Mouse (Mus musculus): ENCODE measurements around the gene Inca1. TPM values are rescaled to one million over a fixed set of nuclear protein-coding genes. Genes with fewer than 3 reads are reported as not detected.

Gene Inca1
- total and polyA plus RNA-seq, 2 experiments from 2014 or later = 0.94 to 2.3 TPM

DNA sequence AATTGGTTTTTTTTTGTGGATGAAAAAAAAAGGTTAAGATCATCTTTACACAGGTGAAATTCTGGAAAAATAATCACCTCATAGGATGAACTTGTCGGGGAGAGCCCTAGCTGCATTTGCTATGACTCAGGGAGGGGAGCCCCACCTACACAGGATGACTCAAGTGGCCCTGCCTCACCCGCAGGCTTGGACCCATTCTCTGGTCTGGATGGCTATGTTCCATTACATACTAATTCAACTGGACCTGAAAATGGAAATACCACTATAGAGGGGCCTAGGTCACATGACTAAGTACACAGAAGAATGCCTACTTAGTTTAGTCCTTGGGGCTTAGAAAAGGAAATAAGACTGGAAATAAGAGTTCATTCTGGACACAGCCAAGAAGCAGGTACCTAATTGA, 48.6 kb downstream of the Inca1 start:
- no peak for ATAC-seq
- Histone ChIP-seq H3K27me3 (ENCODE audit: insufficient read depth, low read length) (no peaks in the 10 kb centered on the region), H3K4me2 (ENCODE audit: low read depth, low read length) (no peak overlapping the region), H3K9me3 (ENCODE audit: low read length) (no peaks in the 10 kb centered on the region), H3K9ac (replicated peaks; ENCODE audit: low read length) (no peak overlapping the region), H3K27ac (no peak overlapping the region), H3K4me3 (ENCODE audit: low read length) (no peak overlapping the region), H3K4me1 (ENCODE audit: insufficient read depth, low read length) (peaks cover 15% of the 10 kb centered on the region), H3K36me3 (ENCODE audit: insufficient read depth, low read length) (peaks cover 28% of the 10 kb centered on the region)
- TF ChIP-seq CTCF (IDR thresholded peaks at IDR 0.05; ENCODE audit: low read depth) = no peak
- no peak for DNase-seq (ENCODE audit: low spot score)
- 86% methylated on average over 2 of the region's 2 CpGs for WGBS

DNA sequence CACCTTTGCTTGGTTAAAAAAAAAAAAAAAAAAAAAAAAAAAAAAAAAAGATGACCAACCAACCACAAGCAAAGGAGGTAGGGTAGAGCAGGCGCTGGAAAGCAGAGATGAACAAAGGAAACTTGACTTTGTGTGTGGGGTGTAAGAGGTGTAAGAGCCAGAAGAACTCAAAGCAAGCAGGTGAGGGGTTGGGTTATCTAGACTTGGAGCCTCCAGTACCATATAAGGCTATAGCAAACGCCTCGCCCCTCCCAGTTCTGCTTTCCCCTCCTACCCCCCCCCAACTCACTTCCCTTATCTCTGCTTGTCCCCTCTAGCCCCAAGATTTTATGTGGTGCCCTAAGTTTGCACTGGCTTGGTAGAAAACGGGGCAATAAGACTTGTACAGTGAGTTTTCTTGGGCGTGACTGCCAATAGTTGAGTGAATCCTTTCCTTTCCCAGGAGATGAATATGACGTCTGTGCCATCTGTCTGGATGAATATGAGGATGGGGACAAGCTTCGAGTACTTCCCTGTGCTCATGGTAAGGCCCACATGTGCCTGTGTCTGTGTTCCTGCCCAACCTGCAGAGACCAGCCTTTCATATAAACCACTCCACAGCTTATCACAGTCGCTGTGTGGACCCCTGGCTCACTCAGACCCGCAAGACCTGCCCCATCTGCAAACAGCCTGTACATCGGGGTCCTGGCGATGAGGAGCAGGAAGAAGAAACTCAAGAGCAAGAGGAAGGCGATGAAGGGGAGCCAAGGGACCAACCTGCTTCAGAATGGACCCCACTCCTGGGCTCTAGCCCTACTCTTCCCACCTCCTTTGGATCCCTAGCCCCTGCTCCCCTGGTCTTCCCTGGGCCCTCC, 49.4 kb downstream of the Inca1 start:
- H3K9ac ChIP-seq (replicated peaks; ENCODE audit: low read length) = no peak overlapping the region
- no peak for DNase-seq (ENCODE audit: low spot score)
- 76% methylated on average over 12 of the region's 12 CpGs for WGBS
- no peaks in the 10 kb centered on the region for H3K27me3 ChIP-seq (ENCODE audit: insufficient read depth, low read length)
- H3K9me3 ChIP-seq (ENCODE audit: low read length) = no peaks in the 10 kb centered on the region
- H3K4me1 ChIP-seq (ENCODE audit: insufficient read depth, low read length) = peaks cover 19% of the 10 kb centered on the region
- no peak overlapping the region for H3K4me3 ChIP-seq (ENCODE audit: low read length)
- no peak for ATAC-seq
- TF ChIP-seq CTCF (IDR thresholded peaks at IDR 0.05; ENCODE audit: low read depth) = no peak
- peaks cover 28% of the 10 kb centered on the region for H3K36me3 ChIP-seq (ENCODE audit: insufficient read depth, low read length)
- H3K27ac ChIP-seq = no peak overlapping the region
- H3K4me2 ChIP-seq (ENCODE audit: low read depth, low read length) = no peak overlapping the region

DNA sequence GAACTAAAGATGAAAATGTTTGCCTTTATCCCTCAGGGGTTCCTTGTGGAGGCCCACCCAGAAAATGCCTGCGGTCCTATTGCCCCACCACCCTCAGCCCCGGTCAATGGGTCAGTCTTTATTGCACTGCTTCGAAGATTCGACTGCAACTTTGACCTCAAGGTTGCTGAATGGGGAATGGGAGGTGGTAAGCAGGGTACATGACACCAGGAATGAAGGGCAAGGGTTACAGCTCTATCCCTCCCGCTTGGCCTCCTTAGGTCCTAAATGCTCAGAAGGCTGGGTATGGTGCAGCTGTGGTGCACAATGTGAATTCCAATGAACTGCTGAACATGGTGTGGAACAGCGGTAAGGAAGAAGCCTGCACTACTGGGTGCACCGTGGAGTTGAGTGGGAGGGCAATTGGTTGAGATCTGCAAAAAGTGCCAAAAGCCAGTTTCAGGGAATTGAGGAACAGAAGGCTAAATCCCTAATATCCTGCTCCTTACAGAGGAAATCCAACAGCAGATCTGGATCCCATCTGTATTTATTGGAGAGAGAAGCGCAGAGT, 50.7 kb downstream of the Inca1 start:
- no peak overlapping the region for H3K9ac ChIP-seq (replicated peaks; ENCODE audit: low read length)
- TF ChIP-seq CTCF (IDR thresholded peaks at IDR 0.05; ENCODE audit: low read depth) = no peak
- peaks cover 19% of the 10 kb centered on the region for H3K4me1 ChIP-seq (ENCODE audit: insufficient read depth, low read length)
- no peak overlapping the region for H3K27ac ChIP-seq
- H3K36me3 ChIP-seq (ENCODE audit: insufficient read depth, low read length) = peaks cover 38% of the 10 kb centered on the region
- H3K4me3 ChIP-seq (ENCODE audit: low read length) = no peak overlapping the region
- no peaks in the 10 kb centered on the region for H3K9me3 ChIP-seq (ENCODE audit: low read length)
- ATAC-seq = no peak
- no peak overlapping the region for H3K4me2 ChIP-seq (ENCODE audit: low read depth, low read length)
- WGBS = 89% methylated on average over 8 of the region's 8 CpGs
- H3K27me3 ChIP-seq (ENCODE audit: insufficient read depth, low read length) = no peaks in the 10 kb centered on the region
- DNase-seq (ENCODE audit: low spot score) = no peak

DNA sequence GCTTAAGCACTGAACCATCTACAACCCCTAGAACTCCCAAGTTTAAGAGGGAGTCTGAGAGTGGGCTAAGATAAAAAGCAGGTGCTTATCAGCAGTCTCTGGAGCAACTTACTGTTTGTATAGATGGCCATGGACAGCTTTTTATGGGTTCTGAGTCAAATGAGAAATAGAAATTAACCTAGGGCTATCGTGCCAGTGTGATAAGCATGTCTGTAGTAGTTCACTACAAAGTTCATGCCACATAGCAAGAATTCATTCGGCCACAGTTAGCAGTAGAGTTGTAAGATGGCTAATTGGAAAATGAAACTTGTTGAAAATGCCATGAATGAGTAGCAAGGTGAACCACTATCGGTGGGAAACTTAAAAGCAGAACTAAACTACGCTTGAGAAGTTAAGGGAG, 51.4 kb downstream of the Inca1 start:
- H3K9ac ChIP-seq (replicated peaks; ENCODE audit: low read length) = peak overlapping the region; percentile 73
- peak overlapping the region; percentile 76 for H3K4me3 ChIP-seq (ENCODE audit: low read length)
- no peak for ATAC-seq
- peaks cover 19% of the 10 kb centered on the region for H3K4me1 ChIP-seq (ENCODE audit: insufficient read depth, low read length)
- 86% methylated on average over 4 of the region's 4 CpGs for WGBS
- H3K36me3 ChIP-seq (ENCODE audit: insufficient read depth, low read length) = peaks cover 38% of the 10 kb centered on the region
- H3K27ac ChIP-seq = no peak overlapping the region
- no peak for TF ChIP-seq CTCF (IDR thresholded peaks at IDR 0.05; ENCODE audit: low read depth)
- no peaks in the 10 kb centered on the region for H3K27me3 ChIP-seq (ENCODE audit: insufficient read depth, low read length)
- no peaks in the 10 kb centered on the region for H3K9me3 ChIP-seq (ENCODE audit: low read length)
- peak overlapping the region; percentile 99 for H3K4me2 ChIP-seq (ENCODE audit: low read depth, low read length)
- no peak for DNase-seq (ENCODE audit: low spot score)

DNA sequence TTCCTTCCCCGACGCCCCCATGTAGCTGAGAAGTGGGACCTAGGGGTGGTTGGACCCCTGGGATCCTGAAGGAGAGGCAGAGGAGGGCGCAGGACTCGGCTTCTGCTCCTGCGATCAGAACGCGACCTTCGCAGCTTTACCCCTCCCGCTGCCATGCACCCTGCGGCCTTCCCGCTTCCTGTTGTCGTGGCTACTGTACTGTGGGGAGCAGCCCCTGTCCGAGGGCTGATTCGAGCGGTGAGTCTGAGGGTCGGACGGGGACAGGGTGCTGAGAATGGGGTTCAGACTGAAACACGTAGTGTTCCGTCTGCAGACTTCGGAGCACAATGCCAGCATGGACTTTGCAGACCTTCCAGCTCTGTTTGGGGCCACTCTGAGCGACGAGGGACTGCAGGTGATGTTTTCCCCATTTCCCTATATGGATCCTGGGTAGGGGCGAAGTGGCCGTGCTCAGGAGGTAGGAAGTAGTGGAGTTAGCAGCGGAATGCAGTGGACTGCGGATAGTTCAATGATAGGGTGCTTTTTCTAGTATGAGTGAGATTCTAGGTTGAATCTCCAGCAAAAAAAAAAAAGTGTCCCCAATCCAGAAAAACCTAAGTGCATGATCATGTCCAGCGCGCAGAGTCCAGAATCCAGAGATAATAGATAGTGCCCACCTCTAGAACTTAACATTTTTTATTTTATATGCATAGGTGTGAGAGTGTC, 52.1 kb downstream of the Inca1 start:
- H3K36me3 ChIP-seq (ENCODE audit: insufficient read depth, low read length) = peaks cover 38% of the 10 kb centered on the region
- peak overlapping the region; percentile 76 for H3K4me3 ChIP-seq (ENCODE audit: low read length)
- no peaks in the 10 kb centered on the region for H3K27me3 ChIP-seq (ENCODE audit: insufficient read depth, low read length)
- WGBS = 4% methylated on average over 28 of the region's 28 CpGs
- no peaks in the 10 kb centered on the region for H3K9me3 ChIP-seq (ENCODE audit: low read length)
- H3K9ac ChIP-seq (replicated peaks; ENCODE audit: low read length) = peak overlapping the region; percentile 73
- peak overlapping the region; percentile 99 for H3K4me2 ChIP-seq (ENCODE audit: low read depth, low read length)
- no peak for ATAC-seq
- peak overlapping the region; percentile 93 for H3K27ac ChIP-seq
- DNase-seq (ENCODE audit: low spot score) = no peak
- H3K4me1 ChIP-seq (ENCODE audit: insufficient read depth, low read length) = peaks cover 15% of the 10 kb centered on the region
- no peak for TF ChIP-seq CTCF (IDR thresholded peaks at IDR 0.05; ENCODE audit: low read depth)

DNA sequence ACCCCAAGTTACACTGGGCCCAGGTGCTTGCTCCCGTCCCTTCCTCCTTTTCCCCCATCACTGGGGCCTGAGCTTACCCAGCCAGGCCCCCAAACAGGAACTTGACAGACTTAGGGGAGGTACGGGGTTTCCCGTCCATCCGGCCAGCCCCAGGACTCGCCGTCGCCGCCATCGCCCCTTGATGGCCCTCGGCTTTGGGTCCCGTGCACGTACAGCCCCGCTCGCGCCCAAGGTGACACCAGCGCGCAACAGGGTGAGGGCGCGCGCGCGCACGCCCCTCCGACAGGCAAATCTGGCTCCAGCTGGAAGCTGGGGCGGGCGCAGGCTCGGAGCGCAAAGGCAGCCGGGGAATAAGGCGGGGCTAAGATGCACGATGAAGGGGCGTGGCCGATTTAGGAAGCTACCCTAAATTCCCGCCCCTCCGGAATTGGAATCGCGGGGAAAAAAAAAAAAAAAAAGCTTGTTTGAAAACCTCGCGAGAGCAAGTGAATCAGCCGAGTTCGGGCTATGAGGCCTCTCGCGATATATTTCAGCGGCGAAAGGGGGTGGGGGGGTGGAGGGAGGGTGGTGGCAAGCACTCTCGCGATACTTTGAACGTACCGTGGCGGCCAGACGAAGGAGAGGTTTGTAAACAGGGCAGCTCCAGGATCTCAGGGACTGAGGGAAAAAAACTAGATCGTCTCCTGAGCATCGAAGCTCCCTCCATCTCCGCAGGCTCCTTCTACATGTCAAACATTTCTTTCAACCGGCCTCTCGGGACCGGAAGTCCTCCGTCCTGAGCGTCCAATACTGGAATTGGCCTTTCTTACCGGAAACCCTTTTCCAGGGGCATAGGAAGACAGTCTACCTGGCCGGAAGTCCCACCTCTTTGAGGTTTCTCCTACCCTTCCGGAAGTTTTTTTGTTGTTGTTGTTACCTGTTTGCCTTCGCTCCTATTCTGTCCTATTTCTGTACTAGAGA, 53.0 kb downstream of the Inca1 start, which contains the start of the genes Rnf167 and Slc25a11:
Gene Rnf167, plus strand, starts transcription at position 545 of the 960 bp plus-strand sequence.
Gene Slc25a11, minus strand, starts transcription at position 789 of the 960 bp plus-strand sequence.
- under 1% methylated on average over 63 of the region's 63 CpGs for WGBS
- Histone ChIP-seq H3K27me3 (ENCODE audit: insufficient read depth, low read length) (no peaks in the 10 kb centered on the region), H3K4me2 (ENCODE audit: low read depth, low read length) (peak within 1 kb of the TSS; percentile 99), H3K36me3 (ENCODE audit: insufficient read depth, low read length) (peaks cover 32% of the 10 kb centered on the region), H3K27ac (peak within 1 kb of the TSS; percentile 94), H3K4me1 (ENCODE audit: insufficient read depth, low read length) (peaks cover 13% of the 10 kb centered on the region), H3K9ac (replicated peaks; ENCODE audit: low read length) (peak within 1 kb of the TSS; percentile 86), H3K9me3 (ENCODE audit: low read length) (no peaks in the 10 kb centered on the region), H3K4me3 (ENCODE audit: low read length) (peak within 1 kb of the TSS; percentile 76)
- DNase-seq (ENCODE audit: low spot score) = peak; percentile 100
- peak; percentile 95 for ATAC-seq
- TF ChIP-seq CTCF (IDR thresholded peaks at IDR 0.05; ENCODE audit: low read depth) = no peak
